Mouse (Mus musculus) kidney, adult 10 weeks (tissue): Measurements from ENCODE around the gene Zdhhc23. TPM values are rescaled to one million over a fixed set of nuclear protein-coding genes. Genes with fewer than 3 reads are reported as not detected.

Experiments
- polyA plus RNA-seq: library from polyadenylated mRNA; stranded (reverse); fragments of 350-450 nt; fragmentation: Illumina TruSeq; extraction: RNeasy Lipid Tissue Mini Kit (QIAGEN cat#74804); gene quantifications from one replicate; pipeline ENCODE4 v1.2.3, GENCODE M21; 2014; ENCODE audit warnings: low read depth, low replicate concordance

The Zdhhc23 gene
- polyA plus RNA-seq, result 5.8 TPM

GRCm38 (mm10) chr16:43979328-43980109 is at the start of gene Zdhhc23:
Zdhhc23 (minus strand) TSS chr16:43979791.

GRCm38 (mm10) chr16:43926341-43926859 is 53.2 kb downstream of the Zdhhc23 start, which contains the start of gene Qtrt2:
Qtrt2 (minus strand) TSS chr16:43926809.

Other genes starting within 250 kb of the Zdhhc23 start
- not detected for gene Drd3, start 225.8 kb downstream of the Zdhhc23 start, polyA plus RNA-seq
- gene Ccdc191, start 90.0 kb downstream of the Zdhhc23 start, polyA plus RNA-seq, result 9.9 TPM
- 9.0 TPM for gene Qtrt2, start 53.0 kb downstream of the Zdhhc23 start, polyA plus RNA-seq
- gene Gramd1c, start 83.6 kb upstream of the Zdhhc23 start, polyA plus RNA-seq, result 14.1 TPM
- 622 TPM for gene Atp6v1a, start 159.9 kb upstream of the Zdhhc23 start, polyA plus RNA-seq
- 207 TPM for gene Naa50, start 160.0 kb upstream of the Zdhhc23 start, polyA plus RNA-seq
- gene Usf3, start 193.5 kb upstream of the Zdhhc23 start, polyA plus RNA-seq, result 26.4 TPM